Mouse (Mus musculus) forebrain, postnatal 0 days (tissue): ENCODE measurements around the gene Gsx1. TPM values are rescaled to one million over a fixed set of nuclear protein-coding genes. Genes with fewer than 3 reads are reported as not detected.

Experiments used
- ATAC-seq: fragments of 200-750 bp; cut with Nextera tagmentation; 2 replicates; pipeline ENCODE4 v1.8.0; 2017; ENCODE audit warnings: mild to moderate bottlenecking, moderate library complexity
- DNase-seq: peaks from one replicate; pipeline ENCODE4 v3.0.0-alpha.2; 2015
- H3K27ac ChIP-seq: fragments of 300-500 bp; sonication (generic); 2 replicates; pipeline ENCODE4 v1.5.1; 2014; ENCODE audit warnings: low read depth, mild to moderate bottlenecking, antibody characterized with exemption, low read length, moderate library complexity, mixed read lengths
- H3K27me3 ChIP-seq: fragments of 300-500 bp; sonication (generic); 2 replicates; pipeline ENCODE4 v1.6.1; 2014; ENCODE audit warnings: mild to moderate bottlenecking, low read length, mixed read lengths; ENCODE audit not compliant: insufficient read depth
- H3K36me3 ChIP-seq: fragments of 300-500 bp; sonication (generic); 2 replicates; pipeline ENCODE4 v1.6.1; 2014; ENCODE audit warnings: mild to moderate bottlenecking, moderate library complexity; ENCODE audit not compliant: insufficient read depth
- H3K4me1 ChIP-seq: fragments of 300-500 bp; sonication (generic); 2 replicates; pipeline ENCODE4 v1.6.1; 2014; ENCODE audit warnings: antibody characterized with exemption; ENCODE audit not compliant: insufficient read depth
- H3K4me2 ChIP-seq: fragments of 300-500 bp; sonication (generic); 2 replicates; pipeline ENCODE4 v1.6.1; 2014; ENCODE audit warnings: low read depth, mild to moderate bottlenecking, moderate library complexity
- H3K4me3 ChIP-seq: fragments of 300-500 bp; sonication (generic); 2 replicates; pipeline ENCODE4 v1.5.1; 2014; ENCODE audit warnings: low read depth, low read length, mixed read lengths
- H3K9ac ChIP-seq: fragments of 300-500 bp; sonication (generic); 2 replicates; pipeline ENCODE4 v1.6.1; 2014; ENCODE audit warnings: mild to moderate bottlenecking
- H3K9me3 ChIP-seq: fragments of 300-500 bp; sonication (generic); 2 replicates; pipeline ENCODE4 v1.6.1; 2016; ENCODE audit warnings: low read length
- CTCF ChIP-seq: sonication (generic); IDR thresholded peaks from 2 replicates; pipeline ENCODE4 v1.5.1; 2016; ENCODE audit warnings: antibody characterized with exemption, control low read depth, low read depth
- WGBS: fragments of 180-500 bp; shearing (Covaris S2); extraction: QIAGEN DNeasy Blood & Tissue Kit; methylation state at CpG from one replicate; pipeline ENCODE4 v1.1.7; 2014; 5-methylcytosine and 5-hydroxymethylcytosine counted together
- polyA plus RNA-seq: library from polyadenylated mRNA; unstranded; fragments of >200 nt; fragmentation: Nextera tagmentation; extraction: Ambion mirVana; gene quantifications from 2 replicates; pipeline ENCODE4 v1.2.1, GENCODE M21; 2015
- total RNA-seq: library from RNA; depleted of rRNA; stranded (reverse); fragments of >200 nt; gene quantifications from 2 replicates; pipeline ENCODE4 v1.2.3, GENCODE M21; 2014

The Gsx1 gene
- total and polyA plus RNA-seq, 2 experiments from 2014 or later, result 1.2 to 3.2 TPM

GRCm38 (mm10) chr5:147159792-147160191 lies 28.7 kb upstream of the Gsx1 start:
- DNase-seq, result no peak
- H3K4me1 ChIP-seq, result 0 out of 2 replicates have a peak, but pooled peaks cover 4% of the 10 kb centered on the region
- H3K9ac ChIP-seq, result no peak overlapping the region
- peaks cover 9% of the 10 kb centered on the region for H3K27me3 ChIP-seq
- no peak for ATAC-seq
- no peak for TF ChIP-seq CTCF
- no peak overlapping the region for H3K4me2 ChIP-seq
- H3K27ac ChIP-seq, result no peak overlapping the region
- H3K4me3 ChIP-seq, result no peak overlapping the region
- no peaks in the 10 kb centered on the region for H3K9me3 ChIP-seq
- no peaks in the 10 kb centered on the region for H3K36me3 ChIP-seq
- WGBS, result 85% methylated on average over 2 of the region's 2 CpGs

- no peak overlapping the region for H3K9ac ChIP-seq
- ATAC-seq (no peak), DNase-seq (no peak)
- H3K27ac ChIP-seq, result no peak overlapping the region
- no peak for TF ChIP-seq CTCF
- no peak overlapping the region for H3K4me2 ChIP-seq
- H3K4me1 ChIP-seq, result no peaks in the 10 kb centered on the region
- no peak overlapping the region for H3K4me3 ChIP-seq
- H3K9me3 ChIP-seq, result no peaks in the 10 kb centered on the region
- WGBS, result 88% methylated on average over 6 of the region's 6 CpGs
- no peaks in the 10 kb centered on the region; the same call in 1 of the 2 replicates for H3K27me3 ChIP-seq
- no peaks in the 10 kb centered on the region for H3K36me3 ChIP-seq
These were observed 23.4 kb upstream of the Gsx1 start for GRCm38 (mm10) chr5:147165060-147165459.

- no peak overlapping the region for H3K4me2 ChIP-seq
- H3K4me1 ChIP-seq, result no peaks in the 10 kb centered on the region
- no peak overlapping the region for H3K9ac ChIP-seq
- H3K27ac ChIP-seq, result no peak overlapping the region
- no peak for DNase-seq
- H3K27me3 ChIP-seq, result no peaks in the 10 kb centered on the region; the same call in 1 of the 2 replicates
- no peaks in the 10 kb centered on the region for H3K36me3 ChIP-seq
- ATAC-seq, result no peak
- TF ChIP-seq CTCF, result no peak
- 86% methylated on average over 7 of the region's 7 CpGs for WGBS
- H3K4me3 ChIP-seq, result no peak overlapping the region
- H3K9me3 ChIP-seq, result no peaks in the 10 kb centered on the region
These were observed 18.4 kb upstream of the Gsx1 start for GRCm38 (mm10) chr5:147170088-147170487.

GRCm38 (mm10) chr5:147174046-147174445 lies 14.4 kb upstream of the Gsx1 start:
- Histone ChIP-seq H3K4me3 (no peak overlapping the region), H3K4me2 (no peak overlapping the region), H3K27me3 (no peaks in the 10 kb centered on the region; the same call in 1 of the 2 replicates), H3K9me3 (no peaks in the 10 kb centered on the region), H3K36me3 (no peaks in the 10 kb centered on the region), H3K27ac (no peak overlapping the region), H3K4me1 (no peaks in the 10 kb centered on the region), H3K9ac (no peak overlapping the region)
- 92% methylated on average over 3 of the region's 3 CpGs for WGBS
- no peak for TF ChIP-seq CTCF
- ATAC-seq, result no peak
- DNase-seq, result no peak

GRCm38 (mm10) chr5:147185174-147185915 lies 3.2 kb upstream of the Gsx1 start:
- Histone ChIP-seq H3K9me3 (no peaks in the 10 kb centered on the region), H3K4me1 (peaks cover 7% of the 10 kb centered on the region; the same call in 1 of the 2 replicates), H3K27ac (no peak overlapping the region), H3K36me3 (no peaks in the 10 kb centered on the region), H3K4me2 (peak overlapping the region; percentile 29; the same call in 1 of the 2 replicates), H3K4me3 (no peak overlapping the region), H3K27me3 (peaks cover 50% of the 10 kb centered on the region), H3K9ac (no peak overlapping the region)
- no peak for TF ChIP-seq CTCF
- ATAC-seq (no peak), DNase-seq (no peak)
- 10% methylated on average over 19 of the region's 19 CpGs for WGBS

GRCm38 (mm10) chr5:147186001-147186431 lies 2.5 kb upstream of the Gsx1 start:
- no peak for DNase-seq

GRCm38 (mm10) chr5:147186781-147187551 lies 1.5 kb upstream of the Gsx1 start:
- TF ChIP-seq CTCF, result no peak
- Histone ChIP-seq H3K9ac (no peak overlapping the region), H3K36me3 (no peaks in the 10 kb centered on the region), H3K4me2 (peak overlapping the region; percentile 37), H3K4me1 (peaks cover 7% of the 10 kb centered on the region; the same call in 1 of the 2 replicates), H3K27me3 (peaks cover 66% of the 10 kb centered on the region), H3K9me3 (no peaks in the 10 kb centered on the region), H3K27ac (no peak overlapping the region), H3K4me3 (peak overlapping the region; percentile 12)
- ATAC-seq, result no peak
- WGBS, result under 1% methylated on average over 37 of the region's 37 CpGs
- DNase-seq, result peak; percentile 39

More at GRCm38 (mm10) chr5:147186001-147186431, 2.5 kb upstream of the Gsx1 start:
- ATAC-seq, result no peak
- Histone ChIP-seq H3K36me3 (no peaks in the 10 kb centered on the region), H3K27ac (no peak overlapping the region), H3K4me2 (peak overlapping the region; percentile 29; the same call in 1 of the 2 replicates), H3K9me3 (no peaks in the 10 kb centered on the region), H3K27me3 (peaks cover 56% of the 10 kb centered on the region), H3K9ac (no peak overlapping the region), H3K4me1 (peaks cover 7% of the 10 kb centered on the region; the same call in 1 of the 2 replicates), H3K4me3 (peak overlapping the region; percentile 7; the same call in 1 of the 2 replicates)
- TF ChIP-seq CTCF, result peak; percentile 22; the same call in 1 of the 2 replicates
- under 1% methylated on average over 26 of the region's 26 CpGs for WGBS
